Mouse (Mus musculus) embryo, embryonic 9.5 days (tissue): ENCODE data around the gene Igfbp1.

Experiments
- DNase-seq: peaks from one replicate; pipeline ENCODE4 v3.0.0-alpha.2; 2017; ENCODE audit errors: extremely low spot score

Gene Igfbp1

DNA sequence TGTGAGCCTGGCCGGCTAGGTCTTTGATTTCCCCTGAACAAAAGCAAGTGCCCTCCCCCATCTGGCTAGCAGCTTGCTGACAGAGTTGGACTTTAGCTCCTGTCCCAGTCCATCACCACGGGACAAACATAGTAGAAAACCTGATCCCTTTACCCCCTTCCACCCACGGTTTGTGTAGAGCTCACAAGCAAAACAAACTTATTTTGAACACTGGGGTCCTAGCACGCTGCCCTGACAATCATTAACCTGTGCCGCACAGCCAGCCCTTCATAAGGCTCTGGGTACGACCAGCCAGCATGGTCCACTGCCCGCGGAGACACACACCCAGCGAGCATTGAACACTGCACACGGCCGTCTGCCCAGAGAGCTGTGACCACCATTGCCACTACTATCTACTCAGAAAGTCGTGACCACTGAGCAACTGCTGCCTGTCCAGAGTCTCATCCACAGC, at the start of gene Igfbp1:
Igfbp1 (plus strand) TSS at position 292 of the 451 bp plus-strand sequence.
- no peak for DNase-seq

DNA sequence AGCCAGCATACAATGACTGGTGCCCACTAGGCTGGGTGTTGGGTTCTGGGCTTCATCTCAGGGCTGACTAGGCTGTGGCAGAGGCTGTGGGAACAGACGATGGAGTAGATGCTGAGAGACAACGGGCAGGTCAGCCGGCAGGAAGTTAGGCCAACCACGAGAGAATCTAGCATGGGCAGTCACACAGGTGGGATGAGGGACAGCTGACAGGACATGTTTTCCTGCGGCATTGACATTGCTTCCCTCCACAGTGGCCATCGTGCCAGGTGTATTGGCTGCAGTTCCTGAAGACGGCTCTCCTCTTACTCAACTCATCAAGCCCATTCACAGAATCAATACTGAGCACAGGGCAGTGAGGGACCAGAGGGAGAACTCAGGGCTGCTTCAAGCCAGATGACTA, 49.6 kb upstream of the Igfbp1 start:
- no peak for DNase-seq

DNA sequence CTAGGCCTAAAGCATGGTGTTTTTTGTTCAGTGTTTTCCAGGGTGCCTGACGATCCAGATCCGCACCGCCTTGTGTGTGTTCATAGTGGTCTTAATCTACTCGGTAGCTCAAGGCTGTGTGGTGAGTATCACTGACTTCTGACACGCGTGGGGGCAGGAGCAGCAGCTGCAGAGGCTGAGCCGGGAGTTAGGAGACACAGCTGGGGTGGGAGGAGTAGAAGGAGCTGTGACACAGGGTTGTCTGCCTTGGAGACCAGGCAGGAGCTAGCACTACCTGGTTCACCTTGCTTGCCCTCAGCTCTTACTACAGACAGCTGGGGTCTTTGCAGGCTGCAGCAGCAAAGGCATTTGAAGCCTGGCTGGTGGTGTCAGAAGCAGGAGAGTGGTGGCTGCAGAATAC, 48.1 kb upstream of the Igfbp1 start:
- DNase-seq, result no peak

DNA sequence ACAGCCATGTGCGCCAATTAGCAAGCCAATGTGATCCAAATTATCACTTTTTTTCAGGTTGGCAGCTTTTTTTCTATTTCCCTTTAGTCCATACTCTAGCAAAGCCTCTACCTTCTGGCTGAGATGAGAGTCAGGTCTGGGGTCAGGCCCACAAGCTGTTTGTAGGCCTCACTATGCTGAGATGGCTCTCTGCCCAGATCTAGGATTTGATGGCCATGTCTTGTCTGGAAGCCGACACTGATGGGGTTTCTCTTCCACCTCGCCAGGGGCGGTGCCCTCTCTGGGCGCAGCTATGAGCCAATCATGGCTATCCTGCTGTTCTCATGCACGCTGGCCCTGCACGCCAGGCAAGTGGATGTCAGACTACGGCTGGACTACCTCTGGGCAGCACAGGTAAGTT, 47.1 kb upstream of the Igfbp1 start:
- no peak for DNase-seq

DNA sequence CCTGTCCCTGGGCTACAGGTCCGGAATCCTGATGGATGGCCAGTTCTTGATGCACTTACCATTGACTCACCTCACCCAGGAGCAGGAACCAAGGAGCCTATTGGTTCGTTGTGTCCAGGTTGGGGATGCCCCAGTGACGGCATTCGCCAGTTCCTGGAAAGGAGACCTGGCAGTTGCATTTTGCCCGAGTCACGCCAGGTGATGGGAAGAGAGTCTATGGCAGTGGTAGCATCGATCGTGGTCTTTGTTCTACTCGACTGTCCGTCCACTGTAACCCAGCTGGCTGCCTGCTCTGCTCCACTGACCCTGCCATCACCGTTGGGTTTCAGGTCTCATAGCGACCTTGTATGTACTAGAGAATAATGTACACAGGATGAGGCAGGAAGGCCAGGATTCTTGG, 45.2 kb upstream of the Igfbp1 start:
- no peak for DNase-seq

DNA sequence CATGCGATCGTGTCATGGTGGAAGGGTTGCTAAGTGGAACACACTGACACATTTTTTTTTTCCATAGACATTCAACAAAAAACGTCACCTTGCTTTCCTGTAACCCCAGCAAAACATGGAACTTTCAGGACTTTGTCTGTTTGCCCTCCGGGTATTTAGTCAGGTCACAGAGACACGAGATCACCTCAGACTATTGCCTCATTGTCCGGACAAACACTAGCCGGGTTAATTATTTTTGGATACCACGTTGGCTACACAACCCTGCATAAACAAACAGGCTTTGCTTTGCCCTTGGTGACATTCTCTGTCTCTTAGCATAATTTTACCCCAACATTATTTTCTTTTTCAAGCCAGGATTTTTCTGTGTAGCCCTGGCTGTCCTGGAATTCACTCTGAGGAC, 44.5 kb upstream of the Igfbp1 start:
- DNase-seq, result no peak

DNA sequence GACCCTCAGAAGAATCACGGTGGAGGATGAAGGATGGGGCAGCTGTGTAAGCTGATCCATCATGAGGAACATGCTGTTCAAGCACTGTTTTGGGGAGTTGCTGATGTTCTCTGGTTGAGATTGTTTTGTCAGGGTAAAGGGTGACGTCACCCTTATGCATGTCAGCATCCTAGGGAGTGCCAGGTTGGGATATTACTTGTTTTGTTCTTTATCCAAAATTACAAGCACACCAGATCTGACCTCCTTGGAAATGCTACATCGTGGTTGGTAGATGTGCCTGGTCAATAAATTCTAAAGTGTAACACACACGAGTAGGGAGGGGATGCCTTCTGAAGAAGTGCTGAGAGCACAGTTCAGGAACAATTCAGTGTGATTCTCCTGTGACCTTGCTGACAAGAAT, 41.2 kb upstream of the Igfbp1 start:
- no peak for DNase-seq

DNA sequence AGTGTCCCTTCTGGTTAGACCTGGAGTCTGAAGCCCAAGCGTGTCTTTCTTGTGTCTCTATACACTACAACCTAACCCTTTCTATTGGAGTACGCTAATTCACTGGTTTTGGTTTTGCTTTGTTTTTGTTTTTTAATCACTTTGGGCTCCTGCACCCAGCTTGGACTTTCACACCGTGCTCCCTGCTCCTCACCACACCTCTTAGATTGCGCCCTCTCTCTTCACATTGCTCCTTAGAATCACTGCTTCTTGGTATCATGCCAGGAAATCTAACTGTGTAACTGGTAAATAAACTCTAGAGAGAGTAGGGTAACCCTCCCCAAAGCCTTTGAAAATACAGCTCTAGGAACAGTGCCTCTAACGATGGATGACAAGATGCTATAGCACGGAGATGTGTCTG, 39.4 kb upstream of the Igfbp1 start:
- no peak for DNase-seq

DNA sequence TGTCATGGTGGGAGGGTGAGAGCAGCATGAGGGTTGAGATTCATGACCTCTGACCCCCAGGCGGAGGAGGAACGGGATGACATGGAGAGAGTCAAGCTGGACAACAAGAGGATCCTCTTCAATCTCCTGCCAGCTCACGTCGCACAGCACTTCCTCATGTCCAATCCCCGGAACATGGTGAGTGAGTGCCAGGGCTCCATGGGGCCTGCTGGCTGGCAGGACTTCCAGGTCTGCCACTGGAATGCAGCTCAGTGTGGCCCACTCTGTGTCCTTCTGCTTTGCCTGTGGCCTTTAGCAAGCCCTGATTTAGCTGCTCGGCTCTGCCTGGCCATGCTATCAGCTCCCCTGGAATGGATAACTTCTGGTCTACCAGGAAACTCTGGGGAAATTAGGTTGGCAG, 37.4 kb upstream of the Igfbp1 start:
- DNase-seq, result no peak

DNA sequence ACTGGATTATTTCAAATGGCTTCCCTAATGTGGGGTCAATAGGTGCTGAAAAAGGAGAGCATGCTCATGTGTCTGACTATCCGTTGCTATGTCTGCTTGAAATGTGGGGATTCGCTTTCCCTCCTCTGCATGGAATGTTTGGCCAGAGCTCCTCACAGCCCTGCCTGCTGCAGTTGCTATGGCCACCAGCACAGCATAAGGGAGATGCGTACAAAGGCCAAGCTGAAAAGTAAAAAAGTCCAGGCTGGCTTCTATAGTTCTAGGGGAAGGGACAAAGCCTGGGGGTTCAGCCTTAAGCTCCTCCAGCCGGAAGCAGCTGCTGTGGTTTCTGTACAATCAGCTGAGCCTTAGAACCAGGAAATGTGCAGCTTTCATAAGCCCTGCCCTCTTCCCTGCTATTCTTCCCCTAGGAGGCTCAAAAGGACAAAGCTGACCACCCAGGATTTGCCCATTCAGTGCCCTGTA, 36.9 kb upstream of the Igfbp1 start:
- DNase-seq, result no peak

DNA sequence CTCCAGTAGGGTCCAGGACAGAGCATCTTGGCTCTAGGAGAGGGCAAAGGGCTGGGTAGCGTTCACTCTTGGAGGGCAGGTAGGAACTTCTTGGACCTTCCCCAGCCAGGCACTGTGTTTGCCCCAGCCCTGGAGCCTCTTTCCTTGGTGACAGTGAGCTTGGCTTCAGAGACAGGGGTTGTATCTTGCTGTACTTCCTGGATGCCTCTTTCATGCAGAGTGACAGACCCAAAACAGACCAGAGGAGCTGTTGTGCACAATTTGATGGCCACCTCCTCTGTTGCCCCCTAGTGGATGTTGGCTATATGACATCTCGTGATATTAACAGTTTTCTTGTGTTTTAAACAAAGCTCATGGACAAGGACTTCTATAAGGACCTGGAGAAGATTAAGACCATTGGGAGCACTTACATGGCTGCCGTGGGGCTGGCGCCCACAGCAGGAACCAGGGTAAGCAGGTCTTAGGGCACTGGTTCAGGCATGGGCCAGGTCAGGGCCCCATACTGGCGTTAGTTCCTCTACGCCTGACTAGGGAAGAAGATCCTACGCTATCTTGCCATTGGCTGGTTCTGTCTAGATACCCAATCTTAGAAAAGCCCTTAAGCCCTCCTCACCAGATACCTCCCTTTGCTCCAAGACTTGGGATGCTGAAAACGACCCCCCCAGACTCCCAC, 35.9 kb upstream of the Igfbp1 start:
- peak; percentile 54 for DNase-seq

DNA sequence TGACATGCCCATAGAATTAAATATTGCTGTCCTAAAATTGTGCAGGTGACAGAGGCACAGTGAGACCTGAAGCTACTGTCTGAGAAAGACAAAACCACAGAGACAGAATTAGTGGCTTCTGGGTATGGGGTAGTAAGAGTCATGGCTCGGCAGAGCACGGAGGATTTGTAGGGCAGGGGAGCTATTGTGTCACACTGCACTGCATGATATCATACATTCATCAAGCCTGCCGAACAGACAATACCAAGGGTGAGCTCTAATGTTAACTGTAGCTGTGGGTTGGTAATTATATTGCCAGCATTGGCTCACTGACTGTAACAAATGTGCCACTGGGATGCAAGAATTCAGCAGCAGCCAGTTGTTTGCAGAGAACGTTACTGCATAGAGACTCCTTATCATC, 33.2 kb upstream of the Igfbp1 start:
- DNase-seq, result no peak

DNA sequence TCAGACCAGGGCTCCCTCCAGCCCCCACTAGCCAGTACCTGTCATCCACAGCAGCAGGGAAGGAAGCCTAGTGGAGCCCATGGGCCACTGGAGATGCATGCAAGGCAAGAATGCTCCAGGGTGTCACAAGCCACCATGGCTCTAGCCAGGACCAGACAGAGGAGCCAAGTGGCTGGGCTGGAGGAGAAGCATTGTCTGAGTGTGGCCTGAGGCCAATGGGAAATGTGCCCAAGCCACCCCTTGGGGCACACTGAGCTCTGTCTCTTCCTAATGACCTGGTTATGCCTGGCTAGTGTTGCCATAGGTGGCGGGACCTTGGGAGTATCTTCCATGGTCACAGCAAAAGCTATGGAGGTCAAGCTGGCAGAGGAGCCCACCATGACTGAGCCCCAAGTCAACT, 27.9 kb upstream of the Igfbp1 start:
- DNase-seq, result no peak

DNA sequence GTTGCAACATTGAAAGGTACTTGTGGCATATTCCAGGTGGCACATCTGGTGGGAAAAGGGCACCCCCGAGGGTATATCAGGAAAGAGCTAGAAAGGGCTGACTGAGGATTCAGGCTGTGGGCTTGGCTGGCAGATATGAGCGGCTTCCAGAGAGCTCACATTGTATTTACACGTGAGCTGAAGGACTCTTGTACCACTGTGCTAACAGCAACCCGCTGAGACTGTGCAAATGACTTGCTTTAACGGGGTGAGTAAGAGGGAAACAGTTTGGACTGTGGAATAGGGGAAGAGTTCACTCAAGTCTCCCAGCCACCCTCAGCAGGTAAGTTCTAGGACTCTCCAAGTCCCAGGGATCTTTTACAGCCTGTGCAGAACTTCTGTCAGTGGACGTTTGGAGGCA, 23.9 kb upstream of the Igfbp1 start:
- DNase-seq, result no peak

DNA sequence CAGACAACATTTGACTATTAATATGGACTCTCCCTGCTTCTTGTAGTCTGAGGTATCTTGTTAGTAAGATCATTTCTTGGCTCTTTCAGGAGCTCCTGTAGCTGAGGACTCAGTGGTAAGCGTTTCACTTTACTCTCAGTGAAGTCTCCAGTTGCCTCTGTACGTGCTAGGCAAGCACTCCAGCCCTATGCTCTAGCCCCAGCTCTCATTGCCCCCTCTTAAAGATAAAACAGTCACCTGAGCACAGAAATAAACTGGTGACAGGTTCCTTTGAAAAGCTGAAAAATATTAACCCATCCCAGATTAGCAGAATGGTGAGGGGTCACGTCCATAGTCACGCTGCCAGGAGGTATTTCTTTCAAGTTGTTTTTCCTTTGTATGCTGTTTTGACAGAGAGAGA, 18.9 kb upstream of the Igfbp1 start:
- DNase-seq, result no peak

DNA sequence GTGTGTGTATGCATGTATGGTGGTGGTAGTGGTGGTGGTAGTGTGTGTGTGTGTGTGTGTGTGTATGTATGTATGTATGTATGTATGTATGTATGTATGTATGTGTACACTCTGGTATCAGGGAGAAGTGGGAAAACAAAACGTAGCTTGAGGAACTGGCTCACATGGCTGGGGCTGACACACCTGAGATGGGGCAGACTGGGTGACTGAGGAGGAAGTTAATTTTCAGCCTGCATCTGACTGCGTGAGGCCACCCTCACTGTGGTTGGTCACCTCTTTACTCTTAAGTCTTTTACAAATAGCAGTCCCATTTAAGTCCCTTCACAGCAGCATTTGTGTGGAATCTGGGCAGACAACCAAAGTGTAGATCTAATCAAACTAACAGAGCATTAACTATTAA, 18.3 kb upstream of the Igfbp1 start:
- no peak for DNase-seq

DNA sequence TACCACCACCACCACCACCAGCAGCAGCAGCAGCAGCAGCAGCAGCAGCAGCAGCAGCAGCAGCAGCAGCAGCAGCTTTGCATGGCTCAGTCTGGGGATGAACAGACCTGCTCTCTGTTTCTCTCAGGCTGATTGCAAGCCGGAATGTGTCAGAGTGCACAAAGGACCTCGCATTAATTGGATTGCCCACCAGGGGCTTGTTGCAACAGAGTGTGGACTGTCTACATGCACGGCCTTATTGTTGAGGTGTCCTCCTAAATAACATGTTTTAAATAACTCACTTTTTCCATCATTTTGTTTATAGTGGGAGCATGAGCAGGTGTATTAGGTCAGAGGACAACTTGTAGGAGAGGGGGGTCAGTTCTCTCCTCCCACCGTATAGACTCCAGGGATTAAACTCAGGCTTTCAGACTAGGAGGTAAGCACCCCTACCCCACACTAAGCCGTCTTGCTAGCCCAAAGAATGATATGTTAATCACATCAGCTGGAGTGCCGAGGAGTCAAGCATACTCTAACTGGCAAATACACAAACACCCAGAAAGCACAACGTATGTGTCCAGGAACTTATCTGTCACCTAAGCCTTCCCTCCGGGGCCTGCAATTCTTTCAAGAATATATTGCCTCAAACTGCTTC, 15.1 kb upstream of the Igfbp1 start:
- no peak for DNase-seq

DNA sequence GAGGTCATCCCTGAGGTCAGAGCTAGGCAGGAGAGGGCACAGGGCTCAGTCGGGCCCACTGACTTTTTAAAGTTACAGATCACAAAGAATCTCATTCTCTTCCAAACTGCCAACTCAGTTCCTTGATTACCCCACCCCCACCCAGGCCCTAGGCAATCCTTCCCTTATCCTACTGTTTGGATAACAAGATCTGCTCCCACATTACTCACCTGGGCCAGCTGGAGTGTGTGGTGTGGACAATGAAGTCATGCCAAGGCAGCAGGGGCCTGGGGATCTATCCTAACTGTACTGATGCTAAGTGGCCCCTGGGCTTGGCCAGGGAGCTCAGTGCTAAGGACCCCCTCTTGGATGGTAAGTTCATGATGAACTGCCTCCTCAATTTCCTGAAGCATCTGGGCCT, 13.2 kb upstream of the Igfbp1 start:
- no peak for DNase-seq

DNA sequence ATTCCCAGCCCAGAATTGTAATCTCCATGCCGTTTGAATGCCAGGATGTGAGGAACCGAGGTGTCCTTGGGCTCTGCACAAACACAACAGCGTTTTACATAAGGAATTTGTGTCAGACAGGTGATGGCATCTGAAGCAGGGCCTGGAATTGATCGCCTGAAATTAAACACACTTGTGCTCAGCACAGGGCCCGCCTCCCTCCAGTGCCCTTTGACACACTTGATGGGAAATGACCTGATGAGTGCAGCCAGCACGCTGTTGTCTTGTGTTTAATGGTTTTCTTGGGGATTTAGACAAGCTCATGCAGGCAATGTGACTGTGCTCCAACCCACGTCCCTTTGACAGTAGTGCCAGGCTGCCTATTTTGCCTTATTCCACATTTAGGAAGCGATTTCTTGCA, 10.1 kb upstream of the Igfbp1 start:
- no peak for DNase-seq

DNA sequence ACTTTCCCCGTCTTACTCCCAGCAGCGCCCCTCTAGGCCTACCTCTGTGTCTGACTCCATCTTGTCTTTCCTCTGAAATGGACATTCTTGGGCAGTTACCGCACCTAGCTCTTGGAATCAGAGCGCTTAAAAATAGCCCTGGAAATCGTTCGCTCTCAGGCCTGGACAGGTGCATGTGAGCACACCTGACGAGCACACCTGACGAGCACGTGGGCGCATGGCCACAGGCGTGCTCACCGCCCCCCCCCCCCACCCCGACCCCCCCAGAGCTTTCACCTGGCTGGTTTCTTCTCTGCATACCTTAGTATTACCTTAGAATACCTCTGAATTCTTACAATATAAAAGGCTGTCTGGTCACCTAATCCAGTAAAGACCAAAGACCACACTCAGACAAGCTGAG, 9.1 kb upstream of the Igfbp1 start, which contains the start of gene Gm11985:
Gm11985 (minus strand) TSS at position 101 of the 400 bp plus-strand sequence.
- DNase-seq, result no peak

DNA sequence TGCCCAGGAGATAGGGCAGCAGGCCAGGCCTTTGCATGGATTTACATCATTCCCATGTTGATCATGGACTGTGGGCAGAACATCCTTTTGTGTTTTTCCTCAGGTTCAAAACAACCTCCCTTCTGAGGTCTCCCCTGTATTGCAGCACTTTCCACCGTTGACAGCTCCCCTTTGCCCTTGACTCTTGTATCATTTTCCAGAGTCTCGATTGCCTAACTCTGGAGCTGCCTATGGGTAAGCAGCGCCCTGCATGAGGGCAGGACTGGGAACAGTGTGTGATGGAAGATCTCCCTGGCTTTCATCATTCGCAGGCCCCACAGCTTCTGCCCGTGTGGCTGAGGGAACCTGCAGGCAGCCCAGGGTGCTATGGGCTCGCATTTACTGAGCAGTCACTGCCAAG, 4.9 kb upstream of the Igfbp1 start:
- no peak for DNase-seq

DNA sequence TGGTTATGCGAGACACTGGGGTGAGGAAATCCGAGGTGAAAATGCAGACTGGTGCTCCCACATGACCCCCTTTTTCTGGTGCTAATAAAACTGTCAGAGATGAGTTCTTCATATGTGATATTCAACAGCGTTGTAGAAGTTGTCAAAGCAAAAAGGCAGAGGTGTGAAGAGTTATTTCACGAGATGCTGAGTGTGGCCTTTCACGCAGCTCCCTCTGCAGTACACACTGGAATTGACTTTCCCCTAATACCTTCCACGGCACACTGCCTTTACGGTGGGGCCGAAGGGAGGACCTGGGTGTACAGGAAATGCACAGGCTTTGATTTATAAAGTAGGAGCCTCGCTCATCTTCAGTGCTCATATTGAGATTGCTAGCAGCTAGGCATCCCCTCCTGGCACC, 4.4 kb upstream of the Igfbp1 start:
- no peak for DNase-seq

DNA sequence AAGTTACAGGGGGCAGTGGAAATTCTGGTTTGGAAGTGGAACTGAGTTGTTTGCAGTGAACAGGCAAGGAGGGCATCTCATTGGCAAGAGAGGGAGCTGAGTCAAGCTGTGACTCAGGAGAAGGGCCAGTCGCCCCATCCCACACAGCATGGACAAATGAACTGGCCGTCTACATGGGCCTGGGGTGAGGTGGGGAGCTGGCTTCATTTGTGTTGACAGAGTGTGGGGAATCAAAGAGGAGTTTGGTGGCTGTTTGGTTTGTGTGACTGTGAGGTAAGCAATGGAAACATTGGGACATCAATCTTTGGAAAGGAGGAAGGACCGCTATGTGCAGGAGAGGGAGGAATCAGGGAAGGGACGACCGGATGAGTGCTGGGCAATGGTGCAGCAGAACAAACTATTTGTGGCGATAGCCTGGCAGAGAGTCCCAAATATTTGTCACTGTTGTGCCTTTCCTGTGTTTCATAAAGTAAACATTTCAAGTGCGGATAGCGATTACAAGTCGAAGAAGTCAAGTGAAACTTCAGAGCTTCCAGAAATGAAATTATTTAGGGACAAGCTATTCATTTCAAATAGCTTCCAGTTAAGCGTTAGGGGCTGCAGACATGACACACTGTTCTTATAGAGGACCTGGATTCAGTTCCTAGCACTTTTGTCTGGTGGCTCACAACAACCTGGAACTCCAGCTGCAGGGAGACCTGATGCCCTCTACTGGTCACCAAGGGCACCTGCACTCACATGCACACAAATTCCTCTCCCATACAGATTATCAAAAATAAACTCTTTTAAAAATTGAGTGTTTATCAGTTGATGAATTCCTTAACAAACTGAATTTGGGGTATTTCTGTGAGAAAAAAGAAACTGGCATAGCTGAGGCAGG, 2.9 kb upstream of the Igfbp1 start:
- no peak for DNase-seq
